Mouse (Mus musculus) intestine, postnatal 0 days (tissue): ENCODE measurements at regions not wholly inside any gene's neighbourhood (a gene's known extent, or its start where the extent isn't known, plus 50 kb on each side); places are given as distances from the start of the nearest gene placed in this dataset.
"Not testable (repeated sequence)": the region's sequence is repeated elsewhere in the genome, so short reads cannot be mapped to it uniquely, and the experiment has no call there.

Source experiments
- ATAC-seq: fragments of 200-750 bp; cut with Nextera tagmentation; 2 replicates; pipeline ENCODE4 v1.8.0; 2017; ENCODE audit warnings: mild to moderate bottlenecking, moderate TSS enrichment, moderate library complexity
- H3K27ac ChIP-seq: fragments of 300-500 bp; sonication (generic); 2 replicates; pipeline ENCODE4 v1.5.1; 2014; ENCODE audit warnings: mild to moderate bottlenecking, low read depth, low read length, moderate library complexity
- H3K27me3 ChIP-seq: fragments of 300-500 bp; sonication (generic); replicated peaks from 2 replicates; pipeline ENCODE4 v1.6.1; 2014; ENCODE audit warnings: low read length, mixed read lengths; ENCODE audit not compliant: control insufficient read depth, insufficient read depth
- H3K36me3 ChIP-seq: fragments of 300-500 bp; sonication (generic); 2 replicates; pipeline ENCODE4 v1.6.1; 2014; ENCODE audit warnings: mild to moderate bottlenecking, moderate library complexity; ENCODE audit not compliant: control insufficient read depth, insufficient read depth
- H3K4me1 ChIP-seq: fragments of 300-500 bp; sonication (generic); replicated peaks from 2 replicates; pipeline ENCODE4 v1.6.1; 2014; ENCODE audit warnings: antibody characterized with exemption, low read length, mixed read lengths; ENCODE audit not compliant: control insufficient read depth, insufficient read depth
- H3K4me2 ChIP-seq: fragments of 300-500 bp; sonication (generic); replicated peaks from 2 replicates; pipeline ENCODE4 v1.6.1; 2014; ENCODE audit warnings: low read depth, mild to moderate bottlenecking, moderate library complexity
- H3K4me3 ChIP-seq: fragments of 300-500 bp; sonication (generic); 2 replicates; pipeline ENCODE4 v1.5.1; 2014; ENCODE audit warnings: low read depth, low read length
- H3K9ac ChIP-seq: fragments of 300-500 bp; sonication (generic); 2 replicates; pipeline ENCODE4 v1.6.1; 2014; ENCODE audit warnings: mild to moderate bottlenecking, low read depth, low read length
- H3K9me3 ChIP-seq: fragments of 300-500 bp; sonication (generic); 2 replicates; pipeline ENCODE4 v1.6.1; 2016; ENCODE audit warnings: mixed run types; ENCODE audit not compliant: control insufficient read depth
- CTCF ChIP-seq: sonication (generic); IDR thresholded peaks from 2 replicates; pipeline ENCODE4 v1.5.1; 2016; ENCODE audit warnings: low read depth, mild to moderate bottlenecking, control low read depth, antibody characterized with exemption, moderate library complexity
- WGBS: fragments of 180-500 bp; shearing (Covaris S2); extraction: QIAGEN DNeasy Blood & Tissue Kit; methylation state at CpG from one replicate; pipeline ENCODE4 v1.1.7; 2014; 5-methylcytosine and 5-hydroxymethylcytosine counted together

- no peak for ATAC-seq
- H3K27ac ChIP-seq, result no peak overlapping the region
- H3K4me3 ChIP-seq, result no peak overlapping the region
- 66% methylated on average over 1 of the region's 1 CpGs for WGBS
- H3K4me2 ChIP-seq, result no peak overlapping the region
- H3K4me1 ChIP-seq, result no peaks in the 10 kb centered on the region
- no peak overlapping the region for H3K9ac ChIP-seq
- no peaks in the 10 kb centered on the region for H3K9me3 ChIP-seq
- H3K27me3 ChIP-seq, result no peaks in the 10 kb centered on the region
- H3K36me3 ChIP-seq, result no peaks in the 10 kb centered on the region
- TF ChIP-seq CTCF, result no peak
These were observed 1110.9 kb downstream of the Rpia start for GRCm38 (mm10) chr6:69681172-69681571.

GRCm38 (mm10) chr6:69662426-69662825 lies 1129.6 kb downstream of the Rpia start:
- H3K36me3 ChIP-seq, H3K27me3 ChIP-seq, H3K4me2 ChIP-seq, H3K9ac ChIP-seq, H3K9me3 ChIP-seq, ATAC-seq, H3K27ac ChIP-seq, H3K4me3 ChIP-seq, H3K4me1 ChIP-seq: not testable (repeated sequence)
- WGBS, result 47% methylated on average over 1 of the region's 1 CpGs
